Mouse (Mus musculus) hindbrain, postnatal 0 days (tissue): ENCODE measurements around the gene Zranb3. TPM values are rescaled to one million over a fixed set of nuclear protein-coding genes. Genes with fewer than 3 reads are reported as not detected.

Source experiments
- ATAC-seq: fragments of 200-750 bp; cut with Nextera tagmentation; 2 replicates; pipeline ENCODE4 v1.8.0; 2017; ENCODE audit warnings: mild to moderate bottlenecking, moderate TSS enrichment, moderate library complexity
- DNase-seq: peaks from one replicate; pipeline ENCODE4 v3.0.0-alpha.2; 2015; ENCODE audit warnings: low spot score
- H3K27ac ChIP-seq: fragments of 300-500 bp; sonication (generic); 2 replicates; pipeline ENCODE4 v1.5.1; 2014; ENCODE audit warnings: mild to moderate bottlenecking
- H3K27me3 ChIP-seq: fragments of 300-500 bp; sonication (generic); 2 replicates; pipeline ENCODE4 v1.6.1; 2014; ENCODE audit warnings: low read length, mixed read lengths; ENCODE audit not compliant: insufficient read depth
- H3K36me3 ChIP-seq: fragments of 300-500 bp; sonication (generic); 2 replicates; pipeline ENCODE4 v1.6.1; 2014; ENCODE audit warnings: low read length, mixed read lengths; ENCODE audit not compliant: insufficient read depth
- H3K4me1 ChIP-seq: fragments of 300-500 bp; sonication (generic); 2 replicates; pipeline ENCODE4 v1.6.1; 2014; ENCODE audit warnings: antibody characterized with exemption, low read length, mixed read lengths; ENCODE audit not compliant: insufficient read depth
- H3K4me2 ChIP-seq: fragments of 300-500 bp; sonication (generic); 2 replicates; pipeline ENCODE4 v1.6.1; 2014; ENCODE audit warnings: low read depth, mild to moderate bottlenecking, low read length, moderate library complexity, mixed read lengths
- H3K4me3 ChIP-seq: fragments of 300-500 bp; sonication (generic); 2 replicates; pipeline ENCODE4 v1.5.1; 2014; ENCODE audit warnings: low read length
- H3K9ac ChIP-seq: fragments of 300-500 bp; sonication (generic); replicated peaks from 2 replicates; pipeline ENCODE4 v1.6.1; 2014; ENCODE audit warnings: mild to moderate bottlenecking, low read length, moderate library complexity, mixed read lengths
- H3K9me3 ChIP-seq: fragments of 300-500 bp; sonication (generic); 2 replicates; pipeline ENCODE4 v1.6.1; 2016; ENCODE audit warnings: low read length, mixed read lengths
- CTCF ChIP-seq: IDR thresholded peaks from 2 replicates; pipeline ENCODE4 v1.5.1; 2016; ENCODE audit warnings: antibody characterized with exemption, control low read depth, low read depth
- WGBS: fragments of 180-500 bp; shearing (Covaris S2); extraction: QIAGEN DNeasy Blood & Tissue Kit; methylation state at CpG from one replicate; pipeline ENCODE4 v1.1.7; 2014; 5-methylcytosine and 5-hydroxymethylcytosine counted together
- polyA plus RNA-seq: library from polyadenylated mRNA; unstranded; fragments of >200 nt; fragmentation: Nextera tagmentation; extraction: Ambion mirVana; gene quantifications from 2 replicates; pipeline ENCODE4 v1.2.1, GENCODE M21; 2015
- total RNA-seq: library from RNA; depleted of rRNA; stranded (reverse); fragments of >200 nt; gene quantifications from 2 replicates; pipeline ENCODE4 v1.2.3, GENCODE M21; 2014

The Zranb3 gene
- total and polyA plus RNA-seq, 2 experiments from 2014 or later, result 3.8 to 8.9 TPM

- Histone ChIP-seq H3K9me3 (no peaks in the 10 kb centered on the region), H3K27me3 (no peaks in the 10 kb centered on the region), H3K9ac (peak overlapping the region; percentile 53), H3K4me2 (peak overlapping the region; percentile 75), H3K4me3 (peak overlapping the region; percentile 97), H3K4me1 (no peaks in the 10 kb centered on the region; the same call in 1 of the 2 replicates), H3K36me3 (no peaks in the 10 kb centered on the region), H3K27ac (peak overlapping the region; percentile 93)
- TF ChIP-seq CTCF, result no peak
- ATAC-seq (peak; percentile 22), DNase-seq (peak; percentile 88)
- WGBS, result under 1% methylated on average over 15 of the region's 15 CpGs
These were observed 601 bp downstream of the Zranb3 start for GRCm38 (mm10) chr1:128102251-128102640.

- ATAC-seq, result no peak
These were observed 4.5 kb downstream of the Zranb3 start for GRCm38 (mm10) chr1:128098309-128098708.

GRCm38 (mm10) chr1:128094686-128095085 lies 8.2 kb downstream of the Zranb3 start:
- Histone ChIP-seq H3K4me3 (no peak overlapping the region), H3K27ac (no peak overlapping the region), H3K4me2 (no peak overlapping the region), H3K4me1 (no peaks in the 10 kb centered on the region), H3K9me3 (no peaks in the 10 kb centered on the region), H3K36me3 (no peaks in the 10 kb centered on the region), H3K27me3 (no peaks in the 10 kb centered on the region), H3K9ac (no peak overlapping the region)
- DNase-seq (no peak), ATAC-seq (no peak)
- no peak for TF ChIP-seq CTCF
- WGBS, result 76% methylated on average over 2 of the region's 2 CpGs

More at GRCm38 (mm10) chr1:128098309-128098708, 4.5 kb downstream of the Zranb3 start:
- 94% methylated on average over 1 of the region's 1 CpGs for WGBS
- H3K9ac ChIP-seq, result no peak overlapping the region
- H3K4me3 ChIP-seq, result no peak overlapping the region
- TF ChIP-seq CTCF, result no peak
- H3K9me3 ChIP-seq, result no peaks in the 10 kb centered on the region
- H3K4me1 ChIP-seq, result no peaks in the 10 kb centered on the region
- H3K27me3 ChIP-seq, result no peaks in the 10 kb centered on the region
- H3K36me3 ChIP-seq, result no peaks in the 10 kb centered on the region
- H3K27ac ChIP-seq, result no peak overlapping the region
- no peak overlapping the region for H3K4me2 ChIP-seq
- DNase-seq, result no peak

- H3K36me3 ChIP-seq, result no peaks in the 10 kb centered on the region
- H3K9me3 ChIP-seq, result no peaks in the 10 kb centered on the region
- ATAC-seq (peak; percentile 70), DNase-seq (peak; percentile 53)
- H3K4me3 ChIP-seq, result no peak overlapping the region
- peak overlapping the region; percentile 11; the same call in 1 of the 2 replicates for H3K27ac ChIP-seq
- no peak for TF ChIP-seq CTCF
- 41% methylated on average over 7 of the region's 7 CpGs for WGBS
- no peak overlapping the region for H3K4me2 ChIP-seq
- no peaks in the 10 kb centered on the region for H3K27me3 ChIP-seq
- H3K9ac ChIP-seq, result no peak overlapping the region
- no peaks in the 10 kb centered on the region for H3K4me1 ChIP-seq
These were observed 20.0 kb downstream of the Zranb3 start for GRCm38 (mm10) chr1:128082800-128083199.

GRCm38 (mm10) chr1:128081873-128082272 lies 21.0 kb downstream of the Zranb3 start:
- Histone ChIP-seq H3K27me3 (no peaks in the 10 kb centered on the region), H3K9ac (no peak overlapping the region), H3K27ac (no peak overlapping the region), H3K4me3 (no peak overlapping the region), H3K4me2 (no peak overlapping the region), H3K9me3 (no peaks in the 10 kb centered on the region), H3K36me3 (no peaks in the 10 kb centered on the region), H3K4me1 (no peaks in the 10 kb centered on the region)
- DNase-seq (no peak), ATAC-seq (no peak)
- WGBS, result 85% methylated on average over 7 of the region's 7 CpGs
- TF ChIP-seq CTCF, result no peak

- Histone ChIP-seq H3K36me3 (no peaks in the 10 kb centered on the region), H3K9ac (no peak overlapping the region), H3K27me3 (no peaks in the 10 kb centered on the region), H3K9me3 (no peaks in the 10 kb centered on the region), H3K27ac (no peak overlapping the region), H3K4me3 (no peak overlapping the region), H3K4me2 (no peak overlapping the region), H3K4me1 (no peaks in the 10 kb centered on the region)
- no peak for DNase-seq
- TF ChIP-seq CTCF, result no peak
- ATAC-seq, result no peak
- 63% methylated on average over 5 of the region's 5 CpGs for WGBS
These were observed 21.7 kb downstream of the Zranb3 start for GRCm38 (mm10) chr1:128080936-128081696.

GRCm38 (mm10) chr1:128078646-128079045 lies 24.2 kb downstream of the Zranb3 start:
- H3K36me3 ChIP-seq, result no peaks in the 10 kb centered on the region
- no peaks in the 10 kb centered on the region for H3K9me3 ChIP-seq
- no peaks in the 10 kb centered on the region for H3K27me3 ChIP-seq
- DNase-seq (no peak), ATAC-seq (no peak)
- H3K27ac ChIP-seq, result no peak overlapping the region
- H3K9ac ChIP-seq, result no peak overlapping the region
- H3K4me2 ChIP-seq, result no peak overlapping the region
- no peak for TF ChIP-seq CTCF
- no peaks in the 10 kb centered on the region for H3K4me1 ChIP-seq
- WGBS, result 100% methylated on average over 1 of the region's 1 CpGs
- H3K4me3 ChIP-seq, result no peak overlapping the region
